Mouse (Mus musculus) retina, postnatal 7 days (tissue): ENCODE measurements at regions not wholly inside any gene's neighbourhood (a gene's known extent, or its start where the extent isn't known, plus 50 kb on each side); places are given as distances from the start of the nearest gene placed in this dataset.
"Not testable (repeated sequence)": the region's sequence is repeated elsewhere in the genome, so short reads cannot be mapped to it uniquely, and the experiment has no call there.

Experiments used
- DNase-seq: peaks from one replicate; pipeline ENCODE4 v3.0.0-alpha.2; 2012; ENCODE audit warnings: low read depth, low spot score

DNA sequence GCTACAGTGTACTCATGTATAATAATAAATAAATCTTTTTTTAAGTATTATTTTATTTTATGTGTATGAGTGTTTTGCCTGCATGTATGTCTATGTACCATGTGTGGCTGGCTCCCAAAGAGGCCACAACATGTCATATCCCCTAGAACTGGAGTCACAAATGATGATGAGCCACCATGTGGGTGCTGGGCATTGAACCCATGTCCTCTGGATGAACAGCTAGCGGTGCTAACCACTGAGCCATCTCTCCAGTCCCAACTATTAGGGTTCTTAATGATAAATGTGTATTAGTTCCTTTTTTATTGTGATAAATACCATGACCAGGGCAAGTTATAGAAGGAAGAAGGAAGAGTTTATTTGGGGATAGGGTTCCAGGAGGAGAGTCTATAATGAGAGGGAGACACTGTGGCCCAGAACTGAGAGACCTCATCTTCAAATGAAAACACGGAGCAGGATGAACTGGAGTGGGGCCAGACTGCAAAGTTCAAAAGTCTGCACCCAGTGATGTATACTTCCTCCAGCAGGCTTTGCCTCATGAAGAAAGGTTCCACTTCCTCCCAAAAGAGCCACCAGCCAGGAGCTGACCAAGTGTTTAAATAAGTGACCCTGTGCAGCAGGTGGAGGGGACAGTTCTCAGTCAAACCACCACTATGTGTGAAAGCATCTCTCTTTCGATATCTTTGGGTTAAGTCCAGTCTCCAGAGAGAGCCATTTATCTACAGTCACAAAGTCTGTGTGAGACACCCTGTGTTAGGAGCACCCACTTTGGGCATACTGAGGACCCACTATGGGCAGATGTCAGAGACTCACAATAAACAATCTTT is 69.8 kb upstream of the Cpsf6 start:
- no peak for DNase-seq

DNA sequence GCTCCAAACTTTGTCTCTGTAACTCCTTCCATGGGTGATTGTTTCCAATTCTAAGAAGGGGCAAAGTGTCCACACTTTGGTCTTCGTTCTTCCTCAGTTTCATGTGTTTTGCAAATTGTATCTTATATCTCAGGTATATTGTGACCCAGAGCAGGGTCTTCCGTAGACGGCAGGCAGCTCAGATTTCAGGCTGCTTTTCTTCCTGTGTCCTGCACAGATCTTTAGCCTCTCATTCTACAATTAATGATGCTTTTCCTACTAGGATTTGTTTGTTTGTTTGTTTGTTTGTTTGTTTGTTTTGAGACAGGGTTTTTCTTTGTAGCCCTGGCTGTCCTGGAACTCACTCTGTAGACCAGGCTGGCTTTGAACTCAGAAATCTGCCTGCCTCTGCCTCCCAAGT is 69.0 kb upstream of the Cpsf6 start:
- not testable (repeated sequence) for DNase-seq

DNA sequence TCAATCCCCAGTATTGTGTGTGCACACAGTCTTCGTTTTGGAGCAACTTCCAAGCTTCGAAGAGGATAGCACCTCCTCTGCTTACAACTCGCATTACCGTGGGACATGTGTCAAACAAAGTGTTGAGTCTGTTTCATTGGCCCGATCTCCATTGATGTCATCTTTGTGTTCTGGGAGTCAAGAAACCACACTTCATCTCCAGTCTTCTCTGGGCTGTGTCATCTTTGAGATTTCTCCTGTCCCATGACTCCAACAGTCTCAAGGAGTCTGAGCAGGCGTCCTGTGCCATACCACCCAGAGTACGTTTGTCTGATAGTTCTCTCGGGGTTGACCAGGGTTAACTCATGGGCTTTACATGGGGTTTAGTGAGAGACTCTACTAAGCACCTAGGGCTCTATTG is 67.8 kb upstream of the Cpsf6 start:
- DNase-seq: no peak

DNA sequence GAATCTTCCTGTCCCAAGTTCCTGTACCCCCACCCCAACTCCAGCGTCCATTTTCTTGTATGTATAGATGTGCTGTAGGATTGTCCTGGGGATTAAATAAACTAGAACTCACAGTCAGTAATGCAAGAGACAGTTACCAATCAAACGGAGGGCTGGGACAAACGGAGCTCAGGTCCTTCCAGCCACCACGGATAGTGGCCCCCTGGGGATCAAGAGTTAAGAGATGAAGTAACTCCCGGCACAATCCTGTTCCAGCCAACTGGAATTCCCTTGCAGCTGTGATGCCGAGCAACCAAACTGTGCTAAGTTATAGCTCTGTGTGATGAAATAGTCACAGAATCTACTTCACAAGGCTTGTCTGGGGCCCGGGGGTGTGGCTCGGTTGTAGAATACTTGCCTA is 67.4 kb upstream of the Cpsf6 start:
- no peak for DNase-seq

DNA sequence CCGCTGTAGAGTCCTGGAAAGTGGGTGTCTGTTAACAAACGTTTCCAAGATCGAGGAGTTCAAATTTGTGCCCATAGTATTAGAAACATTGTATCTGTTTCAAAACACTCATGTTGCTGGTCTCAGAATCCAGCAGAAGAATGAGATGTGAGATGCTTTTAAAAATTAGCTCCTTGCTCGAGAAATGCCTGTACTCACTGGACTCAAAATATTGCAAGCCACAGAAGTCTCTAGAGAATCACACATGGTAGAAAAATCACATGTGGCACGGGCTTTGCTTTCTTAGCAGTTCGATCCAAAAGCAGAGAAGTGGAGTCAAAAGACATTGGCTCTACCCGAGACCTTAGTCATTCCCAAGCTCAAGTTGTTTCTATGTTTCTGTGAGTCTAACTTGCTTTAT is 67.0 kb upstream of the Cpsf6 start:
- no peak for DNase-seq

DNA sequence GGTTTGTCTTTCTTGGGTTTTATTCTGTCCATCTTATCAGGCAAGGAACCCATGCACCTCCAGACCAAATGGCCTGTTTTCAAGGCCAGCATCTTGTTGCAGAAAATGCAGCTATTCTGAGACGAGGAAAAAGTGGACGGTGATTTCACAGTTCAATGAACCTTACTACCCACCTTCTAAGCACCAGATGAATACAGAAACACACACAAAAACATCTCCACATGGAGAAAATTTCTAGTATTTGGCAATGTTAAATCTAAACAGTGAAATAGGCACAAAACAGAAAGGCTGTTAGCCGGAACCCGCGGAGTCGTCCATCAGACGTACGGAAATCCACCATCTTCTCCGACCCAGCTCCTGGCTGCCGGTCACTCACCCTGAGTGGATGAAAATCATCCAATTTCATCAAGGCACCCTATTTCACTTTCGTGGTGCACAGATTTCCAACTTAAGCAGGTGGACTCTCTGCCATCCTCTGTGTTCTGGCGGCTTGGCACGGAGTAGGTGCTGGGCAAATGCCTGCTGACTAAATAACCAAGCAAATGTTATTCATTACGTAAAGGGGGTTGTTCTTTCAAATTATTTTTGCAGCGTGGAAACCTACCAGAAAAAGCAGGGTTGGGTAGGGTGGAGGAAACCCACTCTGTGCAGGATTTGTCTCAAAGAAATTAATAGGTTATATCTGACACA is 66.1 kb upstream of the Cpsf6 start:
- no peak for DNase-seq

DNA sequence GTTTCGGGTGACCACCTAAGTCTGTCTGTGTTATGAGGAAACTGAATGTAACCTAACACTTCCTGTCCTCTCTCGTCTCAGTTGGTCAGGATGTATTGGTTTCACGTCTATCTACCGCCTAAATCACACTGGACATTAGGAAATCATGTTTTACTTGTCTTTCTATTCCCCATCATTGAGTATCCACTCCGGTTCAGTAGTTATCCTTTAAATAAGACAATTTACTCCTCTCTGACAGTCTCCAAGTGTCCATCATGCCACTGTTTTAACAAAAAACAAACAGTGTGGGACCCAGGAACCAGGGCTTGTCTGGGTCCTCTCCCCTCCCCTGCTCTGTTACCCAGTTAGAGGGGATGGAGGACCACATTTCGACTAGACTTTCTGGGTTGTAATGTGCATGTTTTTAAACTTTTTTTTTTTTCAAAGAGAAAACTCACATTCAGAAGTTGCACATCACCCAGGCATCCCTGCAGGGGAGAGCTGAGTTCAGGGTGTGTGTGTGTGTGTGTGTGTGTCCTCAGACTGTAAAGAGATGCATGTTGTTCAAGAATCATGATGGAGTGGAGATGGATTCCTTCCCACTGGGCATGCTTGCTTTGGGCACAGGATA is 65.5 kb upstream of the Cpsf6 start:
- no peak for DNase-seq

DNA sequence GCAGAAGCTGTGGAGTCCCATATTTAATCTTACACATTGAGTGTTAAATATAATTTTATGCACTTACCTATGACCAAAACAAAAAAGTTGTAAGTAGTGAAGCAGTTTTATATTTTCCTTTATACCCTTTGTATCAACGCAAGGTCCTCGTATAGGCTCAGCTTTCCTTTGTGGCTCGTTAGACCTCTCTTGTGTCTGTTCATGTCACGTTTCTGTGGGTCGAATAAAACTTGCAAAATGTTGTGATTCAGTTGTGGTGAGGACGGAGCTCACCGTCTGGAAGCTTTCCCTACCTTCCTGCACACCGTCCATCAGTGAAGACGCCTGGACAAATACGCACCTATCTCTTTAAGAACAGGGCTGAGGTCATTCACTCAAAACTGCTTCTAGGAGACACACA is 64.9 kb upstream of the Cpsf6 start:
- no peak for DNase-seq

DNA sequence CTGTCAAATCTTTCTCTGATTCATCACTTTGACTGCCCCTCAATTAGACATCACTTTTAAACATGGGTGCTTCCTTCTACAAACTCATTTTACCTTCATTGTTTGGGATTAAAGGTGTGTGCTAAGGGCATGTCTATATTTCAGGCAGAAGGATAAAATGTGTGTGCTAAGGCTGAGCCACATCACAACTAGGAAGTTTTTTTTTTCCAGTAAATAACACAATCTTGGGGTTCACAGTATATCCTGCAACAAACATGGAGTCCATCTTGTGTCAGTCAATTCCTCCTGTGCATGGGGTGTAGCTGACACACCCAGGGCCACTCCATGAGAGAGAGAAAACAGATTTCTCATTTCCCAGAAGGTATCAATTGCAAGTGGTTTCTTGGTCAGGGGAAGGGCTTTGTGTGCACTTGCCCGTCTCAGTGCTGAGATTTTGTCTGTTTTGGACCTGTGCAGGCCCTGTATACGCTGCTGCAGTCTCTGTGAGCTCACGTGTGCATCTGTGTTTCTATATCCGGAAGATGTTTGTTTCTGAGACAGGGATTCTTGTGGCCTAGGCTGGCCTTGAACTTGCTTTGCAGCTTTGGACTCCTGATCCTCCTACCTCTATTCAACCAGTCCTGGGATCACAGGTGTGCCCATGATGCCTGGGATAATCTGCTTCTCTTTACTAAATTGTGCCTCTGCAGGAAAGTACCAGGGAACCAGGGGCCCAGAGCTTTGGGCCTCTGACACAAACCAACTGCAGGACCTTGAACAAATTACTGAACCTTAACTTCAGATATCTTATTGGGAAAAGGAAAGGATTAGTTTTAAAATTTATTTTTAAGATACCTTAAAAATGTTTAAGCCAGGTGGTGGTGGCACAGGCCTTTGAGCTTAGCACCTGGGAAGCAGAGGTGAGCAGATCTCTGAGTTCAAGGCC is 63.9 kb upstream of the Cpsf6 start:
- DNase-seq: no peak

DNA sequence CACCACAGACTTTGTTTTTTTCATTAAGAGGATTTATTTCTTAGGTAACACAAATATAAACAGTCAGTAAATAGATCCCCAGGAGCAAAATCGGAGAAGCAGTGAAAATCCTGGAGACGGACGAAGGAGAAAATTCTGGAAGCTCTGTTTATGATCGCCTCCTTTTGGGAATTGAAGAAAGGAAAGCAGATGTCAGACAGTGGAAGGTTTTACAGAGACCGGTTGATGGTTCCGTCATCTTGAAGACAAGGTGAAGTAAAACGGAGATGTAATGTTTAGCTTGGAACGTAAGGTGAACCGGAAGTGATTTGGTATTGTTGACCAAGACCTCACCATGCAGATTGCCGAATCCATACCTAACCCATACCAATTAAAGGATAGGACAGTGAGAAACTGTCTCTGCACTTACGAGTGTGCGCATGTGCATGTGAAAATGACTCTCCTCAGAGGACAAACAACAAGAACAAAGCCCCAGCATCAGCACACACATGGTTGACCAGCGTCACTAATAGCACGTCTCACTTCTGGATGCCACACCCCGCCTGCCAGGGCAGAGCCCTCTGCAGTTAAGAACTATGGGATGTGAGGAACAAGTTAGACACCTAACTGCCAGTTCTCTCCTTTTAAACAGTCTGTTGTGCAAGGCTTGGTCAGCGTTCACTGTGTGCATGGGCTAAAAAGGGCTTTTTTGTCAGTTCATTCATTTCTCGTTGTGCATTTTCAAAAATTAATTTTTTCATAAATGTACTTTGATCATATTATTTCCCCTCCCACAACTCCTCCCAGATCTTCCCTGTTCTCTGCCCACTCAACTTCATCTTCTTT is 62.4 kb upstream of the Cpsf6 start:
- DNase-seq: no peak

DNA sequence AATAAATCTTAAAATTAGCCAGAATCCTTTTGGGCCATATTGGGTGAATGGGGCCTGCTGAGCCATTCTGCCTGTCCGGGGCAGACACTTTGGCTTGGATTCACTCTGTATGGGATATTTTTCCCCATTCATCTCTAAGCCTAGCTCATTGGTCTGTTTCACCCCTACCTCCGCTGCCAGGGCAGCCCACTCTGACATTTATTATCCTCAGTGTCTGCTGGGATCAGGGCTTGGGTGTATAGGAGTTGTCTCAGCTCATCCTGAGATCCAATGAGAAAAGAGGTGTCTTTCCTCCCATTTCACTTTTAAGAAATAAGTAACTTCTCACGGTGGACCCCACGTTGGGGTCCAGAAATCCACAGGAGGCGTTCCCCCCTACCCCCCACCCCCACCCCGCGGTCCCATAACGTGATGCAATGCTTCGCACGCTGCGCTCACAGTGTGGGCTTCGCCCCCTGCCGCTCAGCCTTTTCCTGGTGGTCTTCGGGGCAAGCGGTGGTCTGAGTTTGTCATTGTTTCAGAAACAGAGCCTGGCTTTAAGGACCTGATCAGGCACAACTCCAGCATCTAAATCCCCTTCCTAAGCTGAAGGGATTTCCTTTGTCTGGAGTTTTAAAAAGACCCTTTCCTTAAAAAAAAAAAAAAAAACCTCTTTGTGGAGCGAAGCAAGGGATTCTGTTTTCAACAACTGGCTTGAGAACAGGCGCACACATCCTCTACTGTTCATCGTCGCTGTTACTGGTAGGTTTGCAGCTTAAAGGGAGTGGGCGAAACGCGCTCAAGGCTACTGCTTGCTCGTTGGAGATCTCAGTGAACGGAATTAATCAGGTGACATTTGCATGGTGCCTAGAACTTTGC is 61.5 kb upstream of the Cpsf6 start:
- no peak for DNase-seq

DNA sequence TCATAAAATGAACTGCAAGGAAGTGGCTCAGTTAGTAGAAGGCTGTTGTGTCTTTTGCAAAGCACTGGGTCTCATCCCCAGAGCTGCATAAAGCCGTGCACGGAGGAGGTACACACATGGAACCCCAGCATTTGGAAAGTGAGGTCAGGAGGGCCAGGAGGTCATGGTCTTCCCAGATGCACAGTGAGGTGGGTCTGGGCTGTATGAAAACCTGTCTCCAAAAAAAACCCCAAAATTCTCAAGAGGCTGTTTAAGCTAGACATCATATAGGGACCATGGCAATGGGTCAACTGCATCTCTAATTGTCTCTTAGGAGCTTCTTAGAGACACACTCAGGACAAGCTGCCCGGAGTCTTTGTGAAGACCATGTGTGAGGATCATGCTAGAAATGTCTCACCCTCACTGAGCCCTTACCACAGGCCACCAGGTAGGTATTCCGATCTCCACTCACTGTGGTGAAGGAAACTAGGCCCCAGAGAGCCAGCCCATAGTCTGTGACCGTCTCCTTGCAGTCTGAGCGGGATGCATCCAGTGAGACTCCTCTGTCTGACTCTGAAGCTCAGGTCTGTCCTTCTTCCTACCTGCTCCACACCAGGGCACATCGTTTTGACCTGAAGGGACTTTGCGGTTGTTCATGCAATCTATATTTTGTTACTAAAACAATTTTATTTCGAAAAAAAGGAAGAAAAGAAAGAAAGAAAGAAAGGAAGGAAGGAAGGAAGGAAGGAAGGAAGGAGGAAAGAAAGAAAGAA is 60.6 kb upstream of the Cpsf6 start:
- DNase-seq: no peak

DNA sequence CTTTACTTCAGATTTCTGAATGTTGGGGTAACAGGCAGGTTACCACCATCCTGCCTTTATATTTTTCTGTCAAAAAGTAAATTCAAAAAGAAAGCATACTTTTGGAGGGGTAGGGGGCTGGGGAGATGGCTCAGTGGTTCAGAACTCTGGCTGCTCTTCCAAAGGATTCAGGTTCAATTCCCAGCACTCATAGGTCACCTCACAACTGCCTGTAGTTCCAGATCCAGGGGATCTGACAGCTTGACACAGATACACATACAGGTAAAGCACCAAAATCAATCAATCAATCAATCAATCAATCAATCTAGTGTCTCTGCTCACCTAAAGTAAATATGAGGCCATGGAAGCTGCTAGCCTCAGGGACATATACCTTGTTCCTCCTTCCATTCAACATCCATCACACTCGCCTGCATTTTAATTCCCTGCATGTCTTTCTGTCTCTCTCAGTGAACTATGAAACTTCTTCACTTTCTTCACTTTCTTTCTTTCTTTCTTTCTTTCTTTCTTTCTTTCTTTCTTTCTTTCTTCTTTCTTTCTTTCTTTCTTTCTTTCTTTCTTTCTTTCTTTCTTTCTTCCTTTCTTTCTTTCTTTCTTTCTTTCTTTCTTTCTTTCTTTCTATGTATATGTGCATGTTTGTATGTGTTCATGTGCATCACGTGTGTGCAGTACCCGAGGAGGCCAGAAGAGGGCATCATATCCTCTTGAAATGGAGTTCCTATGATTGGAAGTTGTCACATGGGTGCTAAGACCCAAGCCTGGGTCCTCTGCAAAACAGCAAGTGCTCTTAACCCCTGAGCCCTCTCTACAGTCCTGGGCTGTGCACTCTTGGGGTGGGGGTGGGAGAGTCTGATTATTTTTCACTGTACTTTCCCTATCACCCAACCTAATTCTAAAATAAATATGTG is 59.6 kb upstream of the Cpsf6 start:
- no peak for DNase-seq

DNA sequence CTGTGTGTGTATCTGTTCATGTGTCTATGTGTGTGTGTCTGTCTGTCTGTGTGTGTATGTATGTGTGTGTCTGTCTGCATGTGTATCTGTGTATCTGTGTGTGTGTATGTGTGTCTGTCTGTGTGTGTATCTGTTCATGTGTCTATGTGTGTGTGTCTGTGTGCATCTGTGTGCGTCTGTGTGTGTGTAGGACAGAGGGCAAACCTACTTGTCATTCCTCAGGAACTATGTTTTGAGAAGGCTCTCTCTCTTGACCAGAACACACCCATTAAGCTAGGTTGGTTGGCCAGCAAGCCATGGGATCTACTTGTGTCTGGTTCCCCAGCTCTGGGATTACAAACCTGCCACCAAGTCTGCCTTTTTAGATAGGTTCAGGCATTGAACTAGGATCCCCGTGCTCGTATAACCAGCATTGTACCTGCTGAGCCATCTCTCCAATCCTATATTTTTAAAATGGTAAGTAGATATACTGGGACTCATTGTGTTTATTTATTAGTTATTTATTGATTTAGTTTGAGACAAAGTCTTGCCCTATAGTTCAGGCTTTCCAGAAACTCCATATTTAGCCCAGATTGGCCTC is 58.9 kb upstream of the Cpsf6 start:
- DNase-seq: no peak

DNA sequence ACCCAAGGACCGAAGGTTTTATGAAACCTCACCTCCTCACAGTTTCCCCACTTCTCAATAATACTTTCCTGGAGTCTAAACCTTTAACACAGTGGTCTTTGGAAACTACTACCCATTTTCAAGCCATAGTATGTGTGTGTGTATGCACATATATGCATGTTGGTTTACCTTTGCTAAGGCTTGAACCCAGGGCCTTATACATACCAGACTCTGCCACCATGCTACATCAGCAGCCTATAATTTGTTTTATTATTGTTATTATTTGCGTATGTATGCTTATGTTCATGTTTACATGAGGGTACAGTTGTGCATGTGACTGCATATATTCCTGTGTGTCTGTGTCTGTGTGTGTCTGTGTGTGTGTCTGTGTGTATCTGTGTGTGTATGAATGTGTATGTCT is 58.2 kb upstream of the Cpsf6 start:
- DNase-seq: no peak

DNA sequence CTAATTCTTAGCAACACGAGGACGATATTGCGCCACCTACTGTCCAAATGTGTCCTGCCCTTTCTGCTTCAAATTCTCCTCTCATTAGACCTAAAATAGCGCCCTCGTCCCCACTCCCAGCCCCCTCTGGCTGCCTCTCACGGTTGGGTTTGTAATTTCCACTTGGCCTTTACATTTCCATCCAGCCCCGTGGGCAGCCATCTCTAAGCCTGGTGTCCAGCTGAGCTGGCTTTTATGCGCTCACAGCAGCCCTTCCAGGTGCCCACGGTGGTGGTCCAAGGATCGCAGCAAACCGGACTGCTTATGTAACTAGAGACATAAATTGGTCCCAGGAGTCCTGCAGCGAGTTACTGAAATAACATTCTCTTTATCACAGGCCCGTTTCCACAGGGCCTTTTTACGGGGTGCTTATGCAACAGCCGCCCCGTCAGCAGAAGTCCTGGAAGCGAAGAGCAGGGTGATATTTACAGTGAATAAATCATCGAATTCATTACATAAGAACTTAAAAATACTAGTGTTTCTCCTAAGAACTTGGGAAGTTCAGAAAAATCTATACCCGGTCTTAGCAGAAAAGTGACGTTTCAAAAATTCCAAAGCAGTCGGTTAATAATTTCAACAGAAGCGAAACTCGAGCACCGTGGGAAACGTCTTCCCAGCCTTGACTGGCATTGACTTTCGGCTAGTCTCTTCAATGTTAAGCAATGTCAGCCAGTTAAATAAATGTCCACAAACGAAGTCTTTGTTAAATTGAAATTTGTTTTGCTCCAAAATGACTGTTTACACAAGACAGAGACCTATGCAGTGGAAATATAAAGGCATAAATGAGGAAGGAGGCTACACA is 57.3 kb upstream of the Cpsf6 start:
- peak; percentile 44 for DNase-seq

DNA sequence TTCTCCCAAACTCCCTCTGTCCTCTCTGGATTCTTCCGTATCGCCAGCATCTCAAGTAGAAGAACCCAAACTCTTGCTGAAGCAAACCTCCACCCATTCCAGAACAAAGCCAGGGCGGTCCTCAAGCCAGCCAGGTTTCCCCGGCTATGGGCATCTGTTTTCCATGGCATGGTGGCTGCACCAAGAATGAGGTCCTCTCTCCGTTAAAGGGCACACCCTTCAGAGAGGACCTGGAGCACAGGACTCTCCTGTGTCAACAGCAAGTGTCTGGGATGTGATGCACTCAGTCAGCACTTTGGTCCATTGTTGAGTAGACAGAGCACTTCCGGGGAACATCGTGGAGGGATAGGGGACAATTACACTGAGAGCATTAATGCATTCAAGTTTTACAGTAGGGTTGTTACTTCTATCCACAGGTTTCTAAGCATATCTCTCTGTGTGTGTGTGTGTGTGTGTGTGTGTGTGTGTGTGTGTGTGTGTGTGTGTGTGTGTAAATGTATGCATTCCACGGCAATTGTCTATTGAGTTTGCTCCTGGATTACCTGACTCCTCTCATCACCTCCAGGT is 56.6 kb upstream of the Cpsf6 start:
- DNase-seq: no peak
